Mouse (Mus musculus) liver, embryonic 14.5 days (tissue): ENCODE results near the gene Ifit1. TPM values are rescaled to one million over a fixed set of nuclear protein-coding genes. Genes with fewer than 3 reads are reported as not detected.
"Not testable (repeated sequence)": the region's sequence is repeated elsewhere in the genome, so short reads cannot be mapped to it uniquely, and the experiment has no call there.

Experiments used
- ATAC-seq: fragments of 200-750 bp; cut with Nextera tagmentation; 2 replicates; pipeline ENCODE4 v1.8.0; 2017; ENCODE audit warnings: moderate number of reproducible peaks, mild to moderate bottlenecking, moderate library complexity; ENCODE audit not compliant: insufficient read depth
- DNase-seq, 3 experiments: peaks; one replicate each; pipeline ENCODE4 v3.0.0-alpha.2; 2012 to 2013; ENCODE audit warnings: low read depth in 3 of 3, low spot score in 3 of 3
- H3K27ac ChIP-seq: fragments of 300-500 bp; sonication (generic); 2 replicates; pipeline ENCODE4 v1.5.1; 2014; ENCODE audit warnings: moderate library complexity, mild to moderate bottlenecking, control low read depth, inconsistent platforms
- H3K27me3 ChIP-seq: fragments of 300-500 bp; sonication (generic); 2 replicates; pipeline ENCODE4 v1.6.1; 2014; ENCODE audit warnings: mild to moderate bottlenecking, low read length, moderate library complexity; ENCODE audit not compliant: control insufficient read depth, insufficient read depth
- H3K36me3 ChIP-seq: fragments of 300-500 bp; sonication (generic); replicated peaks from 2 replicates; pipeline ENCODE4 v1.6.1; 2014; ENCODE audit warnings: low read depth; ENCODE audit not compliant: control insufficient read depth, insufficient read depth
- H3K4me1 ChIP-seq, 2 experiments: fragments of 200-500 bp in 1 of 2; fragments of 300-500 bp in 1 of 2; sonication (generic) in 1 of 2; replicated peaks; 2 replicates each; pipeline ENCODE4 v1.6.1; 2012 to 2014; ENCODE audit warnings: antibody characterized with exemption in 1 of 2, inconsistent platforms in 1 of 2, low read length in 1 of 2; ENCODE audit not compliant: control insufficient read depth in 2 of 2, insufficient read depth in 2 of 2
- H3K4me2 ChIP-seq: fragments of 300-500 bp; sonication (generic); 2 replicates; pipeline ENCODE4 v1.6.1; 2014; ENCODE audit warnings: low read depth, mild to moderate bottlenecking, control low read depth, moderate library complexity
- H3K4me3 ChIP-seq, 2 experiments: fragments of 200-500 bp in 1 of 2; fragments of 300-500 bp in 1 of 2; sonication (generic) in 1 of 2; 2 replicates each; pipeline ENCODE4 v1.5.1; 2012 to 2014; ENCODE audit warnings: low read depth in 2 of 2, low read length in 2 of 2, mild to moderate bottlenecking in 2 of 2, control low read depth in 1 of 2, inconsistent platforms in 1 of 2, moderate library complexity in 1 of 2; ENCODE audit not compliant: insufficient read depth in 1 of 2
- H3K9ac ChIP-seq: fragments of 300-500 bp; sonication (generic); replicated peaks from 2 replicates; pipeline ENCODE4 v1.6.1; 2014; ENCODE audit warnings: mild to moderate bottlenecking, control low read depth, moderate library complexity
- H3K9me3 ChIP-seq: fragments of 300-500 bp; sonication (generic); 2 replicates; pipeline ENCODE4 v1.6.1; 2016; ENCODE audit warnings: low read length, mixed read lengths; ENCODE audit not compliant: control insufficient read depth
- CTCF ChIP-seq: IDR thresholded peaks from 2 replicates; pipeline ENCODE4 v1.5.1; 2016; ENCODE audit warnings: antibody characterized with exemption, low read depth, control low read depth
- EP300 ChIP-seq: IDR thresholded peaks from 2 replicates; pipeline ENCODE4 v1.6.1; 2016; ENCODE audit warnings: antibody characterized with exemption, low read depth
- WGBS: fragments of 180-500 bp; shearing (Covaris S2); extraction: QIAGEN DNeasy Blood & Tissue Kit; methylation state at CpG from one replicate; pipeline ENCODE4 v1.1.7; 2014; ENCODE audit not compliant: insufficient replicate concordance; 5-methylcytosine and 5-hydroxymethylcytosine counted together
- polyA plus RNA-seq, 2 experiments: library from polyadenylated mRNA; depleted of rRNA in 1 of 2; stranded (reverse) in 1 of 2; unstranded in 1 of 2; fragments of >200 nt; fragmentation: Nextera tagmentation in 1 of 2; extraction: Ambion mirVana in 1 of 2; gene quantifications; 2 replicates each; pipeline versions ENCODE4 v1.2.1 to v1.2.3; 2012 to 2014

The Ifit1 gene
- polyA plus RNA-seq, 2 experiments: 0.63 to 1.1 TPM

DNA sequence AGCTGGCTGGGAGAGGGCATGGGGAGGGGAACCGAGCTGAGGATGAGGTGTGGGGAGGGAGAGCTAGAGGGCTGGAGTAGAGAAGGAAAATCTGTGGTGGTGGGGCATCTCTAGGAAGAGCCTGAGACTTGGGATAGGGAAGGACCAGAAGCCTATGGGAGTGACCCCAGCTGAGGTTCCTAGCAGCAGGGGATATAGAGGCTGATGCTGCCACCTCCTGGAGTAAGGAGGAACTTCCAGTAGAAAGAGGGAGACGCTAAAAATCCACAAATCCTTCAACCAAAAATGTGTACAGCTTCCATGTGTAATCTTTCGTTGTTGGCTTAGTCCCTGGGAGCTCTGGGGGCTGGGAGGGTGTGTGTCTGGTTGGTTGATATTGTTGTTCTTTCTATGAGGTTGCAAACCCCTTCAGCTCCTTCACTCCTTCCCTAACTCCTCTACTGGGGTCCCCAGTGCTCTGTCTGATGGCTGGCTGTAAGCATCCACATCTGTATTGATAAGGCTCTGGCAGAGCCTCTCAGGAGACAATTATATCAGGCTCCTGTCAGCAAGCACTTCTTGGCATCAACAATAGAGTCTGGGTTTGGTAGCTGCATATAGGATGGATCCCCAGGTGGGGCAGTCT is 3.6 kb upstream of the Ifit1 start:
- H3K27ac ChIP-seq: no peak overlapping the region
- H3K9me3 ChIP-seq: no peaks in the 10 kb centered on the region
- no peak overlapping the region for H3K4me2 ChIP-seq
- TF ChIP-seq EP300 (no peak), CTCF (peak; percentile 75)
- no peak overlapping the region for H3K9ac ChIP-seq
- H3K27me3 ChIP-seq: no peaks in the 10 kb centered on the region
- H3K36me3 ChIP-seq: no peaks in the 10 kb centered on the region
- 6% methylated on average over 3 of the region's 3 CpGs for WGBS
- no peak overlapping the region for H3K4me3 ChIP-seq
- ATAC-seq: peak; percentile 53; the same call in 1 of the 2 replicates
- peak in 1 of 3 experiments; percentile 13 for DNase-seq
- H3K4me1 ChIP-seq: peaks cover 4 to 7% of the 10 kb centered on the region in 2 experiments

DNA sequence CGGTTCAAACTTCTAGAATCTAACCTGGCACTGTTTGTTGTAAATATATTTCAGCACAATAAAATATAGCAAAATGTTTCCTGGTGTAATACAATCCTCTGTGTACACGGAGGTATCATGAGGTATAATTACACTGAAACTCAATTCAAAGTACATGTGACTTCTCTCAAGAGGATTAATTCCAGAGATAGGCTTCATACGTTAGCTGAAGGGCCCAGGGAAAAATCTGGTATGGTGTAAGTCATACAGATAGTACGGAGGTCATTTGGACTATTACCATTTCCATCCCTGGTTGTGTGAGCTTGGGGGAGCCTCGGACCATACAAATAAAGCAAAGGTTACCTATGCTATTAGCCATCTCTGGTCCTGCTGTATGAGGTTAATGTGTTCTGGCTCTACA is 1.9 kb downstream of the Ifit1 start:
- Histone ChIP-seq H3K9me3 (no peaks in the 10 kb centered on the region), H3K4me3 (no peak overlapping the region), H3K27me3 (no peaks in the 10 kb centered on the region), H3K36me3 (no peaks in the 10 kb centered on the region), H3K4me1 (peaks cover 4 to 9% of the 10 kb centered on the region in 2 experiments), H3K4me2 (no peak overlapping the region), H3K9ac (no peak overlapping the region), H3K27ac (no peak overlapping the region)
- DNase-seq (no peak), ATAC-seq (no peak)
- 53% methylated on average over 5 of the region's 5 CpGs for WGBS
- no peak for TF ChIP-seq EP300
- TF ChIP-seq CTCF: no peak

DNA sequence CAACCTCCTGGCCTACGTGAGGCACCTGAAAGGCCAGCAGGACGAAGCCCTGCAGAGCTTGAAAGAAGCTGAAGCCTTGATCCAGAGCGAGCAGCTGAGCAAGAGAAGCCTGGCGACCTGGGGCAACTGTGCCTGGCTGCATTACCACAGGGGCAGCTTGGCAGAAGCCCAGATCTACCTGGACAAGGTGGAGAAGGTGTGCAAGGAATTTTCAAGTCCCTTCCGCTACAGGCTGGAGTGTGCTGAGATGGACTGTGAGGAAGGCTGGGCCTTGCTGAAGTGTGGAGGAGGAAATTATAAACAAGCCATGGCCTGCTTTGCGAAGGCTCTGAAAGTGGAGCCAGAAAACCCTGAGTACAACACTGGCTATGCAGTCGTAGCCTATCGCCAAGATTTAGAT is 7.0 kb downstream of the Ifit1 start:
- not testable (repeated sequence) for H3K27me3 ChIP-seq, H3K27ac ChIP-seq, H3K4me2 ChIP-seq, ATAC-seq, DNase-seq, H3K9ac ChIP-seq, H3K9me3 ChIP-seq, H3K4me1 ChIP-seq, H3K36me3 ChIP-seq, H3K4me3 ChIP-seq
- 65% methylated on average over 6 of the region's 8 CpGs for WGBS

DNA sequence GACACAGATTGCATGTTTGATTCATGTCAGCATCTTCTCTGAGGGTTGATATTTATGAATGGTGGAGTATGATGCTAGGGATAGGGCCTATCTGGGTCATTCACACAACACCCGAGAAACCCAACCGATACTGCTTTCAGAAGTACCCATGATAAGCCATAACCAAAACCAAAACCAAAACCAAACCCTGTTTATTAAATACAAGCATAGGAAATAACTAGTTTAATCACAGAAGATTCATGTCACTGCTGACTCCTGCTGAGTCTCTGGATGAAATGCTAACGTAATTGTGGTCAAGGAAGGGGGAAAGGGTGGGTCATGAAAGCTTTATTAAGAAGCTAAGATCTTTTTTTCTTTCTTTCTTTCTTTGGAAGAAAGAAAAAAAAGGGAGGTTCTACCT is 9.6 kb downstream of the Ifit1 start:
- H3K9ac ChIP-seq: no peak overlapping the region
- TF ChIP-seq CTCF: no peak
- no peak for TF ChIP-seq EP300
- no peak for DNase-seq
- H3K36me3 ChIP-seq: no peaks in the 10 kb centered on the region
- no peak overlapping the region for H3K4me2 ChIP-seq
- H3K9me3 ChIP-seq: no peaks in the 10 kb centered on the region
- H3K27me3 ChIP-seq: no peaks in the 10 kb centered on the region
- WGBS: 61% methylated on average over 3 of the region's 3 CpGs
- peaks cover 7 to 12% of the 10 kb centered on the region in 2 experiments for H3K4me1 ChIP-seq
- no peak overlapping the region for H3K4me3 ChIP-seq
- H3K27ac ChIP-seq: no peak overlapping the region
- ATAC-seq: no peak

DNA sequence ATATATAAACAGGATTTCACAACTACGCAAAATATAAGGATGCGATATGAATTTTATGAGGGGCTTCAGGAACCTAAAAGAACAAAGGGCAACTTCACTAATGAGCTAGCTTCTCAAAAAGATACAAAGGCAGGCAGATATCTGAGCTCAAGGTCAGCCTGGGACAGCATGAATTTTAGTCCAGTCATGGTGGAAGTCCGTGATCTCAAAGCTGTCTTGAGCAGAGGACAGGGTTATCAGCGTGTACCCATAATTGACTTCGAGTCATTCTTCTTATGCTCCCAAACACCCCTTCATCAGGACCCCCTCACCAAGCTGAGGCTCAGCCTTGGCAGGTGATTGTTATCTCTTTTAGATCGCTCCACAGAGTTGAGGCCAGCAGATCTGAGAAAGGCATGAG is 10.3 kb downstream of the Ifit1 start:
- Histone ChIP-seq H3K27me3 (no peaks in the 10 kb centered on the region), H3K36me3 (no peaks in the 10 kb centered on the region), H3K9me3 (no peaks in the 10 kb centered on the region), H3K9ac (no peak overlapping the region), H3K27ac (no peak overlapping the region), H3K4me2 (no peak overlapping the region), H3K4me1 (peaks cover 14 to 20% of the 10 kb centered on the region in 2 experiments), H3K4me3 (no peak overlapping the region)
- no peak for DNase-seq
- 46% methylated on average over 6 of the region's 6 CpGs for WGBS
- TF ChIP-seq EP300 (no peak), CTCF (no peak)
- no peak; the same call in 1 of the 2 replicates for ATAC-seq
